Mouse (Mus musculus) lung, adult 2 months (tissue): Measurements from ENCODE around the gene Il12rb1. TPM values are rescaled to one million over a fixed set of nuclear protein-coding genes. Genes with fewer than 3 reads are reported as not detected.

Experiments
- DNase-seq: peaks from one replicate; pipeline ENCODE4 v3.0.0; 2022
- H3K4me1 ChIP-seq: fragments of 200-500 bp; 2 replicates; pipeline ENCODE4 v1.6.1; 2011; ENCODE audit warnings: low read length; ENCODE audit not compliant: control insufficient read depth, insufficient read depth
- H3K4me3 ChIP-seq: fragments of 200-500 bp; replicated peaks from 2 replicates; pipeline ENCODE3; 2011; ENCODE audit warnings: low read depth, mild to moderate bottlenecking, control low read depth, low read length; ENCODE audit errors: extremely low read depth
- CTCF ChIP-seq: fragments of 200-500 bp; IDR thresholded peaks from 2 replicates; pipeline ENCODE4 v1.5.1; 2011; ENCODE audit warnings: mild to moderate bottlenecking, low read length, control low read depth; ENCODE audit not compliant: insufficient read depth
- POLR2A ChIP-seq: fragments of 200-500 bp; IDR thresholded peaks from 2 replicates; pipeline ENCODE4 v1.6.1; 2011; ENCODE audit warnings: low read depth, mild to moderate bottlenecking, control low read depth, low read length, borderline replicate concordance; ENCODE audit errors: extremely low read depth
- WGBS: fragments of 180-500 bp; shearing (Covaris S2); methylation state at CpG from one replicate; pipeline ENCODE4 v1.1.7; 2018; 5-methylcytosine and 5-hydroxymethylcytosine counted together
- polyA plus RNA-seq: library from polyadenylated mRNA; depleted of rRNA; stranded (reverse); fragments of >200 nt; gene quantifications from 2 replicates; pipeline ENCODE4 v1.2.3, GENCODE M21; 2012

Gene Il12rb1
- polyA plus RNA-seq, 1 experiment = 0.86 TPM

DNA sequence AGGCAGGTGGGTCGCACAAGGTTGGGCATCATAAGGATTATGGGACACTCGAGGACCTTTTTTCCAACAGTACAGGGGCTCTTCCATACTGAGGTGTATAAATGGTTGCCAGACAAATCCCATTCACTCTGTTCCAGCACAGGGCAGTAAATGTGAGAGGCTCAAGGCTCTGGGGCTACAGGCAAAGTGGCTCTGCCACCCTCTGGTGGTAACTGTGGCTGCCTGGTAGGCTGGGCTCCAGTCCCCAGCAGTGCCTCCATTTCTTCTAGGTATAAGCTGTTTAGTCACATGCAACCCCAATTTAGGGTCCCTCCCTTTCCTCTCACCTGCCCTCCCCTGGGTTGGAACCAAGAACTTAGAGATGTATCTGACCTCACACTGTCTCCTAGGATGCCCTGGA is 12.9 kb upstream of the Il12rb1 start:
- Histone ChIP-seq H3K4me1 (peaks cover 16% of the 10 kb centered on the region), H3K4me3 (no peak overlapping the region)
- no peak for DNase-seq
- whole genome bisulfite sequencing = 91% methylated on average over 2 of the region's 2 CpGs
- TF ChIP-seq CTCF = no peak
- no peak for TF ChIP-seq POLR2A

GRCm38 (mm10) chr8:70796403-70797080 is 11.7 kb upstream of the Il12rb1 start:
- DNase-seq = no peak
- no peak for TF ChIP-seq CTCF
- TF ChIP-seq POLR2A = 0 out of 2 replicates have a peak, but pooled peaks have one; percentile 21
- H3K4me3 ChIP-seq = peak overlapping the region; percentile 12
- WGBS = 6% methylated on average over 54 of the region's 54 CpGs
- peaks cover 7% of the 10 kb centered on the region for H3K4me1 ChIP-seq

- H3K4me3 ChIP-seq = peak overlapping the region; percentile 60
- no peak for TF ChIP-seq CTCF
- no peak for TF ChIP-seq POLR2A
- H3K4me1 ChIP-seq = peaks cover 4% of the 10 kb centered on the region; the same call in 1 of the 2 replicates
- DNase-seq = peak; percentile 85
- 1% methylated on average over 57 of the region's 57 CpGs for WGBS
Measured at GRCm38 (mm10) chr8:70797081-70798070, 10.9 kb upstream of the Il12rb1 start.

DNA sequence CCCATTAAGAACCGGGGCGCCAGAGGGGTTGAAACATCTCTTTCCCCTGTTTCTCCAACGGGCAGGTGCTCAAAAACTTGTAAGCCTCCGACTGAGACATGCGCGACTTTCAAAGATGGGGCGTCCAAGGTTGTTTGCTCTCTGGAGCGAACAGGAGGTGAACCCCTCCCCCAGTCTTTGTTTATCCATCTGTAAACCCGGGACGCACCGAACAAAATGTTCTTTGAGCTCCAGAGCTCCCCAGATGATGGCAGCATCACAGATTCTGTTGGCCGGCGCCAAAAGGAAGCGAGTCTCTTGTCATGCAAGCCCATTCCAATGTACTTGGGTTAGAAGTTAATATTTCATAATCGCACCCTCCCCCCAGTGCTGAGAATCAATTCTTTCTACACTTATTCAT is 10.0 kb upstream of the Il12rb1 start:
- DNase-seq = no peak
- Histone ChIP-seq H3K4me3 (no peak overlapping the region), H3K4me1 (no peaks in the 10 kb centered on the region; the same call in 1 of the 2 replicates)
- WGBS = 11% methylated on average over 15 of the region's 15 CpGs
- TF ChIP-seq CTCF (no peak), POLR2A (no peak)

DNA sequence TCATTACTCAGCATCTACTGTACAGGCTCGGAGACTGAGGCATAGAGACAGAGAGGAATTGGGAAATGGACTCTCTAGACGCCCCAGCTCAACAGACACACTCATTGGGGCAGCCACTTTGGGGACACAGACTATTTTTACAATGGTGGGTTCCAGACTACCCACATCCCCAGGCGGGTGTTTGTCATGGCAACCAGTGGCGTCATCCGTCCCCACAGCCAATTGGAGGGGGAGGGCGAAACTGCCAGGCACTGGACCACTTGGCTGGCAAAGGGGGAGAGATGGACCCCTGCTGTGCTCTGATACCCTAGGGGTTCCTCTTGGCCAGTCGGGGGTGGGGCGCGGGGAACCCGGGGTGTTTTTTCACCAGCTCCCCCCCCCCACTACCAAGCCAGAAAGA is 7.6 kb upstream of the Il12rb1 start:
- TF ChIP-seq CTCF (no peak), POLR2A (no peak)
- peaks cover 7% of the 10 kb centered on the region for H3K4me1 ChIP-seq
- DNase-seq = no peak
- no peak overlapping the region for H3K4me3 ChIP-seq
- 63% methylated on average over 10 of the region's 10 CpGs for WGBS

- peaks cover 7% of the 10 kb centered on the region for H3K4me1 ChIP-seq
- no peak for DNase-seq
- 22% methylated on average over 15 of the region's 15 CpGs for WGBS
- H3K4me3 ChIP-seq = no peak overlapping the region
- TF ChIP-seq CTCF (no peak), POLR2A (no peak)
Measured at GRCm38 (mm10) chr8:70801156-70801555, 7.1 kb upstream of the Il12rb1 start.

DNA sequence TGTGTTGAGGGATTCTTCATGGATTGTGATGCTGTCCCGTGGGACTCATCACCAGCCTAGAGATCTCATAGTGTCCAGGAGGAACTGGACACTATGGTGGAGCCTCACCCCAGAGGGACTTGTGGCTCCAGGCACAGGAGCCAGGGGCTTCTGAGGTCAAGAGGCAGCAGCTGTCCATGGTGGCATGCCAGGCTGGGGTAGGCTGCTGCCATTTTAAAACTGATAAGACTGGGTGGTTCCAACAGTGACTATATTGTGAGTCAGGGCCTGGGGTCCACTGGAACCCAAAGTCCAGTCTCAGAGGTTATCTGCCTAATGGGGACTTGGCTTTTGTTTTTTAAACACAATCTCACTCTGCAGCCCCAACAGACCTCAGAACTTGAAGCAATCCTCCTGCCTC is 6.4 kb upstream of the Il12rb1 start:
- Histone ChIP-seq H3K4me1 (peaks cover 7% of the 10 kb centered on the region), H3K4me3 (no peak overlapping the region)
- TF ChIP-seq POLR2A = no peak
- TF ChIP-seq CTCF = no peak
- WGBS = 77% methylated on average over 1 of the region's 1 CpGs
- no peak for DNase-seq

DNA sequence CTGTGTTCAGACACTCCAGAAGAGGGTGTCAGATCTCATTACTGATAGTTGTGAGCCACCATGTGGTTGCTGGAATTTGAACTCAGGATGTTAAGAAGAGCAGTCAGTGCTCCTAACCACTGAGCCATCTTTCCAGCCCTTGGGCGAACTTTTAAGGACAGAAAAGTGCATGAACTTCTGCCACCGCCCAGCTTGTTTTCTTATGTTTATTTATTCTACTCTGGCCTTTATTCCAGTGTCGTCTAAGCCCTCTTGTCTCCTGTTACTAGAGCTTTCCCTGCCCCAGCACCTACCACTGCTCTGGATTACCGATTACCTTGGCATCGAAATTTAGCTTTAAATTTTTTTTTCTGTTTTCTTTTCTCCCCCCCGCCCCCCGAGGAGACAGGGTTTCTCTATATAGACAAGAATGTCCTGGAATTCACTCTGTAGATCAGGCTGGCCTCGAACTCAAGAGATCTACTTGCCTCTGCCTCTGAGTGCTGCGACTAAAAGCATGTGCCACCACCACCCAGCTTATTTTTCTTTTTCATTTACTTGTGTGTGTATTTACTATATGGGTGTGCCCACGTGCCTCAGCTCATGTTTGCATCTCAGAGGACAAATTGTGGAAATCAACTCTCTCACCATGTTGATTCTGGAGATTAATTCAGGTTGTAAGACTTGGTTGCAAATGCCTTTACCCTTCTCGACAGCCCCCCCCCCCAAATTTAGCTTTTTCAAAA is 5.3 kb upstream of the Il12rb1 start:
- no peak overlapping the region for H3K4me3 ChIP-seq
- WGBS = 58% methylated on average over 11 of the region's 11 CpGs
- DNase-seq = no peak
- no peak for TF ChIP-seq POLR2A
- TF ChIP-seq CTCF = no peak
- peaks cover 7% of the 10 kb centered on the region for H3K4me1 ChIP-seq

DNA sequence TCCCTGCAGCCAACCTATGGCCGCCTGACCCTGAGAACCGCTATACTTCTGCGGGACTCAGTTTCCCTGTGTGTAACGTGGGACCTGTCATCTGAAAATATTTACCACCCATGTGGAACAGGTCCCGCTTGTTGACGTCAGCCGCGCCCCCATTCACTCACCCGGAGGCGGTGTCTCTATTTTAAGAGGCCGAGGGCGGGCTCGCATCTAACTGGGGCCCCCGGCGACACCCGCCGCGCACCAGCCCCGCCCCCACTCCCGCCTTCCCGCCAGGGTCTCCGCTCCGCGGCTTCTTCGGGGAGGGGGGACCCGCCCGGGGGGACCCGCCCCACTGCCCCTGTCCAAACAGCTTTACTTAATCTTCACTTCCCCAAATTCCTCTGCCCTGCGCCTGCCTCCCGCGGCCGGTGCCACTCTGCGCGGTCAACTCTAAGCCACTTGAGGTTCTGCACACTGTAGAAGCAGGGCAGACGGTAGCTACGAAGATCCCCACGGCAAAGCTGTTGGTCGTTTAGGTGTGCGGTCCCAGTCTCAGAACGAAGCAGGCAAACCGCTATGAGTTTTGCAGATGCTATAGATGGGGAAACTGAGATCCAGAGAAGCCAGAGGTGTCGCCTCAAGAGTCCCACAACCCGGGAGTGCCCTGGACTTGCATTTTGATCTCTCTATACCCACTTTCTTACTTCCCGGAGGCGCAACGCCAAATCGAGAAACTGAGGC is 4.3 kb upstream of the Il12rb1 start:
- 2% methylated on average over 47 of the region's 47 CpGs for WGBS
- Histone ChIP-seq H3K4me3 (peak overlapping the region; percentile 68), H3K4me1 (peaks cover 7% of the 10 kb centered on the region)
- TF ChIP-seq CTCF (no peak), POLR2A (0 out of 2 replicates have a peak, but pooled peaks have one; percentile 37)
- DNase-seq = peak; percentile 42
